Mouse (Mus musculus) gastrocnemius, adult 8-10 months (tissue): Measurements from ENCODE around the gene Arsb. TPM values are rescaled to one million over a fixed set of nuclear protein-coding genes. Genes with fewer than 3 reads are reported as not detected.
"Not testable (repeated sequence)": the region's sequence is repeated elsewhere in the genome, so short reads cannot be mapped to it uniquely, and the experiment has no call there.

Experiments used
- DNase-seq, 2 experiments: peaks; one replicate each; pipeline ENCODE4 v3.0.0; 2022; ENCODE audit warnings: low spot score in 2 of 2
- microRNA-seq: library from miRNA; unstranded; fragments of <30 nt; microRNA quantifications from one replicate; pipeline ENCODE4 v1.2.0, GENCODE M21; 2022
- total RNA-seq, 4 experiments: library from RNA; stranded (reverse); gene quantifications; 2 replicates each; pipeline ENCODE4 v1.2.4; 2022

Arsb gene
- total RNA-seq, 4 experiments from 2014 or later: 1.7 to 2.7 (median 2.2) TPM

DNA sequence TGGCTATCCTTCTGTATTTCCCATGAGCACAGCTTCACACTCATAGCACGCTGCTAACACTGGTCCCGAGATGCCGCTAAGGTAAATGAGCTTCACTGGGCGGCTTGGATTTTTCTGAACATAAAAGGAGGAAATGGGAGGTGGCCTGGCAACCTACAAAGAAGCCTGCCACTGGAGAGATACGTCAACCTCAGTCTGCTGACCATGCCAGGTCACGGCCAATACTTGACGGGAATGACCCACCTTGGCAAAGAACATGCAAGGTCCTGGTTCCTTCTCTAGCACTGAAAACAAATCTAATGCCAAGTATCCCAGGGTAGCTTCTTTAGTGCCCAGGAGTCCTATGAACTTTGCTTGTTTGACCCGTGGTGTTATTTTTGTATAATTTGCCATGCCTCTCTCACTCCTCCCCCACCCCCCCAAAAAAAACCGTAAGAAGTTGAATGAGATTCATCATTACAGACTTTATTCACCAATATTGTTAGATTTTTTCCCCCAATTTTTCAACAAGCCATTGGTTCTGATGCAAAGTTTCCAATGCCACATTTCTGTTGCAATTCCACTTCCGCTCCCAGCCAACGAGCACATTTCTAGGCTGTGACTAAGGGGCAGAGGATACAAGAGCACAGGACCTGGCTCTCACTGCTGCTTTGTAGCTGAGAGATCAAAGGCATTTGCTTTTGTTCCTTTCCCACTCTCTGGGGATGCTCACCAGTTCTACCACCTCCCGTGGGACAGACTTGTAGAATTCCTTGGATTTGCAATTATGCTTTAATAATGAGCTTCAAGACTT lies 207.5 kb downstream of the Arsb start:
- no peak for DNase-seq

DNA sequence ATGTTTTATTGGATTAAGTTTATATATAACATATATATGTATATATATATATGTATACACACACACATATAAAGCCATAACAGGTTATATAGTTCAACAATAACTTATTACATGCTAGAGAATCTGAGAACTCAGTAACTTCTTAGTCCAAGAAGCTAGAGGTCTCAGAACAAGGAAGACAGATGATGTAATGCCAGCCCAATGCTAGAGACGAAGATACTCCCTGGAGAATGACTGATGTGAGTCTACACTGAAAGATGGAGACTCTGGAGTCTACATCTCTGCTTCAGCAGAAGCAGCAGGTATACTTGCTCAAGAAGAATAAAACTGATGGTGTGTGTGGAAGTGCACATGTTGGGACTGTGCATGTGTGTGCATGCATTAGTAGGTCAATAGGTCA lies 208.3 kb downstream of the Arsb start:
- no peak for DNase-seq

DNA sequence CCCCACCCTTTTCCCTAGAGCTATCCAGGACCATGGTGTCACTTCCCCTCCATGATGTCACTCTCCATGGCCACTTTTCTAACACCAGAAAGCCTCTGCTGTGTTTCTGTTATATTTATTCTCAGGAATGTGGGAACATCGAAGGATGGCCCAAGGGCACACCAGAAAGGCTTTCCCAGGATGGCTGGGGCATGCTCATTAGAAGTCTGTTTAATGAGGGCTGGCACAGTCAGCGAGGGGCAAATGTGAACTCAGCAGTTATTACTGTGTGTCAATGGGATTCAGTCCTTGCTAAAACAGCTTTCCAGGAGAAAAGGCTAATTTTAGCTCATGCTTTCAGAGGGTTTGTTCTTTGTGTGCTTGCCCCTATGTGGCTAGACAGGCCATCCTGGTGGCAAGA lies 213.1 kb downstream of the Arsb start:
- no peak for DNase-seq

GRCm38 (mm10) chr13:93985181-93985580 lies 213.8 kb downstream of the Arsb start:
- DNase-seq: no peak

DNA sequence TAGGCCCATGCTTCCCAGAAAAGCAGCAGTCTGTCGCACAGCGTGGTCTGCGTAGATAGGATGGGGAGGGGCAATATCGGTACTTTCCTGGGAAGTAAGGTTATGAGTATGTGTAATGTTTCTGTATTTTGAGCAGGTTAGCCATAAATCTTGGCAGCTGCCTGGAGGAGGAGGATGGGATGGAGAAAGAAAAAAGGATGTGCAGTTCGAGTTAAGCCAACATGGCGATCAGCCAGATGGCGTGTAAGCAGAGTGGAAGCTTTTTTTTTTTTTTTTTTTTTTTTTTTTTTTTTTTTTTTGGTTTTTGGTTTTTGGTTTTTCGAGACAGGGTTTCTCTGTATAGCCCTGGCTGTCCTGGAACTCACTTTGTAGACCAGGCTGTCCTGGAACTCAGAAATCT lies 214.3 kb downstream of the Arsb start:
- not testable (repeated sequence) for DNase-seq

DNA sequence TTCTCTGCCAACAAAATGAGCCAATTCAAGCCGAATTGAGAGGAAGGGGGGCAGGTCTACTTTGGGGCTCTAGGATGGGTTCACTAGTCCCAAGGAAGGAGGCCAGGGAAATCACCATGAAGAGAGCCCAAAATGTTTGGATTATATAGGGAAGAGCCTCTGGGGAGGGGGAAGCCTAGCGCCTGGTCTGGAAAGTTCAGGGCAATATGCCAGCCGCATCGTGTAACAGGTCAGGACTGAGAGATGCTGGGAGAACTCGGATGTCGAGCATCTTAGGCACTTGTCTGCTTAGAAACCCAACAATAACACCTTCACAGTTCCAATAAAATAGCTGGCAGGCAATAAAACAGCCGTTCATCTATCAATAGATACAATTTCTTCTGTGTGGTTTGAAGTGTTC lies 216.2 kb downstream of the Arsb start:
- no peak for DNase-seq

GRCm38 (mm10) chr13:93989208-93989607 lies 217.8 kb downstream of the Arsb start:
- no peak for DNase-seq

DNA sequence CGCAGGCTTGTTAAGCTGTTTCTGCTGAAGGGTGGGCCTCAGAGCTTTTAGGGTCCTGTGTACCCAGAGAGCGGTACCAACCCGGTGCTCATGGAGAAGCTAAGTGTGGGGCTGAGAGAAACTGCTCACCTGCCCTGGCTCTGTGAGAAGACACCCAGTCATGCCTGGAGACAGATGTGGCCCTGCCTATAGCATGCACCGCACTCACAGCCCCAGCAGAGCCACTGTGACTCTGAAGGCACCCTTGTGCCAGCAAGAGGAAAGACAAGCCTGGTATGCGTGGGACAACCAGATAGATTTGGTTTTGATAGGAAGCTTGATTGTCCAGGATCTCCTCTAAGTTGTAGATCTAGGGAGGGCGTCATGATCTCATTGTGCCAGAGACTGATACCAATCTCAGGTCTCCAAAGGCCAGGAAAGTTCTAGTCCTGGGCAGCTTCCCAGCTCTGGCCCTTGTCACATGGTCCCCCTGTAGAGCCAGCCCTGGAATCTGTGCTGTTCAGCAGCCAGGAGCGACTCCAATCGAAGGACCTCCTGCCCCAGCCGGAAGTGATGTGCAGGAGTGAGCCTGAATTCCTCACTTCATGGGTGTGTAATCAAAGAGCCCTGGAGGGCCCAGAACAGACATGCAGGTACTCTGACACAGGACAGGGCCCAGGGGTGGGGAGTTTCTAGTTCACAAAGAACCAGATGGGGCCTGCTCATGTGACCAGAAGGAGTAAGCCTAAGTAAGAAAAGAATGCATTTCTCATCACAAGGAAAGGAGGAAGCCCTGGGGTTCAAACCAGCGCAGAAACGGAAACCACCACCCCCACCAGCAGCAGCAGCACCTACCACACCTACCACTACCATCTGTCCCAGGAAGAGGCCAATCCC lies 218.5 kb downstream of the Arsb start:
- no peak for DNase-seq

DNA sequence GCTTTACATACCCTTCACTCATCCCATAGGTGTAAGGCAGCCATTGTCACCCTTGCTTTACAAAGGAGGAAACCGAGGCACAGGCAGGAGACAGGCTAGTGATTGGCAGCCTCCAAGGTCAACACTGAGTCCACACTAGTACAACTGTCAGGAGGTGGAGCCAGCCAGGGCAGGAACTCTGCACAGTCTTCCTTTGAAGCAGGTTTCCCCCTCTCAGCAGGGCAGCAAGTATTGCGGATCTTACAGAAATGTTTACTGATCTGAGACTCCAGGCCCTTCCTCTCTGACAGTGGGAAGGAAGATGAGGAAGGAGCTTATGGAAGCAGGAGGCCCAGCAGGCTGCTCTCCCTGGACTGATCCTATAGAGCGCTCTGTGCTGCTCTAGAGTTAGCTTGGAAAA lies 219.4 kb downstream of the Arsb start:
- no peak for DNase-seq

DNA sequence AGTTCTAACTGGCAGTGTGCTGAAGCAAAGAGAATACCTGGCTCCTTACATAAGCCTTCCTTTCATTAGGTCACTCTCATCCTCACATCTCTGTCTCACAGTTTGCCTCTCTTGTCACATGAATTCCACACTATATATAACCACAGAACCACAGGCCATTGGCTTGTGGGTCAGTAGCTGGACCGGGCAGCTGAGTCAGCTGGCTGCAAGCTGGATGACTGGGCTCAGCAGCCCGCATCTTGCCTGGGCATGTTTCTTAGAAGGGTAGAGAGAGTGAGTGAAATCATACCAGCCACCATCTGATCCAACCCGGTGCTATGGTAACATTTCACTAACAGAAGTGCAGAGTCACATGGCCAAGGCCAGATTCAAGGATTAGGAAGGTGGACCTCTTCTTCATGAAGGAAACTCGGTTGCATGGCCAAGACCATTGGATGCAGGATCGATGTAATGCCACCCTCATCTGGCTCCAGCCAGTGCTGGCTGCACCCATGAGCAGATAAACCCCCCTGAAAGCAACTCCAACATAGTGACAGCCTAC lies 221.0 kb downstream of the Arsb start:
- DNase-seq: no peak

Small RNAs within 50 kb of the gene (microRNA-seq; reads per million reads assigned to microRNA genes)
- gene Gm25534: not detected
- not detected for gene Mir5624

Other genes starting within 250 kb of the Arsb start
- under 1 TPM in 1 of 4 experiments, not detected in 3; 0.56 TPM for gene Bhmt, start 133.7 kb upstream of the Arsb start, total RNA-seq
- gene Bhmt2, start 97.3 kb upstream of the Arsb start, total RNA-seq: not detected
- gene Dmgdh, start 97.2 kb upstream of the Arsb start, total RNA-seq: under 1 TPM in 1 of 4 experiments, not detected in 3; 0.13 TPM